Mouse (Mus musculus): Measurements from ENCODE around the gene Adcyap1. TPM values are rescaled to one million over a fixed set of nuclear protein-coding genes. Genes with fewer than 3 reads are reported as not detected.

Adcyap1 gene
- polyA plus RNA-seq (2012; rRNA removed), result not detected in 2 replicates

- no peak for DNase-seq (ENCODE audit: low spot score)
These were observed at the start of gene Adcyap1 for GRCm38 (mm10) chr17:93198717-93199116. Gene Adcyap1 (plus strand): TSS chr17:93199017.

DNA sequence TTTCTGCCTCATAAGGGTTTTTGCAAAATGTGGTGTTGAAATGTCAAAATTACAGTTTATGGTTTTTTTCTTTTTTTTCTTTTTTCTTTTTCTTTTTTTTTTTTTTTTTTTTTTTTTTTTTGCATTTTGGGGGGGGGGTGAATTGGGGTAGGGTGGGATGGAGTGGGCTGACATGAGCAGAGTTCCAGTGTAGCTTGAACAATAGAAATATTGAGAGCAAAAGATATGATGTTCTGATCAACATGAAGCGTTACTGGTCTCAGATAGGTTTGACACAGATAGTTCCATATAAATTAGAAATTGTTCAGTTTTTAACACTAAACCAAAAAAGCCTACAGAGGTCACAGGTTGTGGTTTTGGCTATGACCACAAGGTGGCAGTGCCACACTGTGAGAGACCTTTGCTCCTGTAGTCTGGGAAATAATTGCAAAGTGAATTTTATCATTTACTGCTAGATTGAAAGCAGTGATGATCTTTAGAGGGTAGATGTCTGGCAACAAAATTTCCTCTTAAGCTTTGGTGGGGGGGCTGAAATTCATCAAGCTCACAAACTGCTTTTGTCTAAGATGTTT lies 40.5 kb upstream of the Adcyap1 start:
- no peak for DNase-seq (ENCODE audit: low spot score)

DNA sequence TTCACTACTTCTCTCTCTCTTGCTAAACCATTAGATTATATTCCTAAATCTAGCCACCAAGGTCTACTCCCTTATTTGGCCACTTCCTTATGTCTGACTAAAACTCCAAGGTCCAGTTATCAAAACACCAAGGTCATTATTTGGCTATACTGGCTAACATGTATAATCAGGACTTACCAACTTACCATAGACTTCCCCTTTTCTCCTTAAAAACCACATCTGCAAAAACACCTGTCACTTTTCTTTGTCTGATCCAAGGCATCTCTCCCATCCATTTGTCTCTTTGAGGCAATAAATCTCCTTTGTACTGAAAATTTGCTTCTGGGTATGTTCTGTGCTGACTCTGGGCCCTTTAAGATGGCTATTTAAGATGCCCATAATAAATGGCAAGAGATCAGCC lies 29.2 kb upstream of the Adcyap1 start:
- DNase-seq (ENCODE audit: low spot score), result no peak

- DNase-seq (ENCODE audit: low spot score), result no peak
These were observed 2.0 kb upstream of the Adcyap1 start for GRCm38 (mm10) chr17:93196846-93197245.

- DNase-seq (ENCODE audit: low spot score), result no peak
These were observed 604 bp upstream of the Adcyap1 start for GRCm38 (mm10) chr17:93198213-93198612.

GRCm38 (mm10) chr17:93199218-93199617 lies 401 bp downstream of the Adcyap1 start:
- DNase-seq (ENCODE audit: low spot score), result no peak

DNA sequence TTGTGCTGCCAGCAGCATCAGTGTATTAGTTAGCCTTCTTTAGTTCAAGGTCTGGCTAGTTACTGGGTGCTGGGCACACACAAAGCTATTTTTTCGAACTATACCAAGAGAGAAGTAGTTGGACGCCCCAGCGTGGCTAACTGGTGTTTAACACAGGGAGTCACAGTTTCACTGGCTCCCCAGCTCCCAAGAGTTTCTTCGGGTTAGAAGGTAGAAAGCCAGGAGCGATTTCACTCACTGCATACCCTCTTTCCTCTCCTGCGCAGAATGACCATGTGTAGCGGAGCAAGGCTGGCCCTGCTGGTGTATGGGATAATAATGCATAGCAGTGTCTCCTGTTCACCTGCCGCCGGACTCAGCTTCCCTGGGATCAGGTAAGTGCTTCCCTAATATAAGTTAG lies 930 bp downstream of the Adcyap1 start:
- no peak for DNase-seq (ENCODE audit: low spot score)

- no peak for DNase-seq (ENCODE audit: low spot score)
These were observed 1.8 kb downstream of the Adcyap1 start for GRCm38 (mm10) chr17:93200386-93201264.

- no peak for DNase-seq (ENCODE audit: low spot score)
These were observed 2.6 kb downstream of the Adcyap1 start for GRCm38 (mm10) chr17:93201265-93201925.

DNA sequence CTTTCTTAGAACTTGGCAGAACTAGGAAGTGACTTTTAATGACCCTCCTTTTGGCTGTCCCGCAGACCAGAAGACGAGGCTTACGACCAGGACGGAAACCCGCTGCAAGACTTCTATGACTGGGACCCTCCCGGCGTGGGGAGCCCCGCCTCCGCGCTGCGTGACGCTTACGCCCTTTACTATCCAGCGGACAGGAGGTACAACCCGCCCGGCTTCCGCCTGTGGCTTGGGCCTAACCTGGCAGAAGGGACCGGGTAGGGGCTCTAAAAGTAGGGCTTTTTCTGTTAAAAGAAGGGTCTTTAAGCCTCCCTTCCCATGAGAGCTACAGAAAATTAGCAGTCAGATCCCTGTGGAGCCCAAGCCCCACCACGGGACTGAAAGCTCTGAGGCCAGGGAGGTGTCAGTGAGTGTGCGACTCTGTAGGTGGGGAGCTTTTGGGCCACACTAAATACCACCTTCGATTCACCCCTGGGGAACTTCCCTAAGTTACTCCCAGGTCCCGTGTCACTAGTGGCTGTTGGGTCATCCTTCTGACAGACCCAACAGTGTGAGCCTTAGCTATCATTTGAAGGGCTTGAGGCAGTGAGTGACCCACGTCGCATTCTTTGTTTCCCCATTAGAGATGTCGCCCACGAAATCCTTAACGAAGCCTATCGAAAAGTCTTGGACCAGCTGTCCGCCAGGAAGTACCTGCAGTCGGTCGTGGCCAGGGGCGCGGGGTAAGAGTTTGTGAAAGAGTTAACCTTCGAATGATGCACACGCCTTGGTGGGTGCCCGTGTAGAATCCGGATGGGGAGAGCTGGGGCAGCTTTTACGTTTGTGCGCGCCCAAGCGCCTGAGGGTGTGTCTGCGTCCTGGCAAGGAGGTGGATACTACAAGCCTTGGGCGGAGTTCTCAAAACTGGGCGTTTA lies 3.6 kb downstream of the Adcyap1 start:
- no peak for DNase-seq (ENCODE audit: low spot score)

DNA sequence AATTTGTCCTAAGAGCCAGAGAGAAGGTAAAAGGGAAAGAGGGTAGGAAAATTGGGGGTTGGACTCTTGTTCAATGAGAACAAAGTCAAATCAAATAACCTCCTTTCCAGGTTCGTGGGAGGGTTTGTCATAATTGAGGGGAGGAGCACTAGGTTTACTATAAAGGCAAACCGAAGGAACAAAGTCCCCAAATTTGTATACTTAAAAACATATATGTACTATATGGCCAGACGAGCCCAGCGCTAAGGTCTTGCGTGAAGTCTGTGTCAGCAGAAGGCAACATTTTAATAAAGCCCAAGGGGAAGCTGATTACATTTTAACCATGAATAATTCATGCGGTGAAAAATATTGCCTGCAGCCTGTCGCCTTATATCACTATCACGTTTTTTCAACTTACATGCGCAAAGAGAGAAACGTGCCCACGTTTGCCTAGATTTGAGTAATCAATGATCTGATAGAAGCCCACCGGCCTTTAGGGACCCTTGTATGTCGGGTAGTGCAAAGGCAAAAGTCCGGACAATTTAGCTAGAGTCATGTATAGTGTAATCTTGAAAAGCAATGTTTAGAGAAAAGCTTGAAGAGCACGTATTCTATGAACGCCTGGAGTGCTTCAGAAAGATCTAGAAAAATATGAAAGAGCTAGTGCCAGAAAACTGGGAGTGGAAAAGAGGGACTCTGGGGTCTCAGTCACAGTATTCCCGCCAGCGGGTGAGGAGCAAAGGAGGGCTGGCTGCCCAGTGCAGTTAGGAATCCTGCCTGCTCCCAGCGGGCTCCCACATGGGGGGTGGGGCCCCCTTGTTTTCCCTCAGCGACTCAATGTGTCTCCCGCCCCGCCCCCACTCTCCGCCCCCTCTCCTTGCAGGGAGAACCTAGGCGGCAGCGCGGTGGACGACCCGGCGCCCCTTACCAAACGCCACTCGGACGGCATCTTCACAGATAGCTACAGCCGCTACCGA lies 4.5 kb downstream of the Adcyap1 start:
- DNase-seq (ENCODE audit: low spot score), result no peak

DNA sequence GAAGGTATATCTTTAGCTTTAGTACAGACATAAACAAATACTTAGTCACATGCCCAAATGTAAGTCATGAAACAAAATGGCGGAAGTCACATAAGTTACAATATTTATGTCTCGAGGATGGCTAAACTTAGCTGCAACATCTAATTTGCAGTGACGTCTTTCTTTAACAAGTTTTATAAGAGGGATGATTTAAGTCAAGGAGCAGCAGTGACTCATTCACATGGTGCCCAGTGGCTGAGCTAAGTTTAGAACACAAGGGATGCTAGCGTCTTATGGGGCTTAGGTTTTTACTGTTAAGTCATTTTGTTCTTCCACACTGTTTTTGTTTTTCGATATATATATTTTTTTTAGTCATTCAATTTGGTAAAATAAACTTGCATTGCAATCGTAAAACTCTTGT lies 19.0 kb downstream of the Adcyap1 start:
- no peak for DNase-seq (ENCODE audit: low spot score)

GRCm38 (mm10) chr17:93218640-93219039 lies 19.8 kb downstream of the Adcyap1 start:
- no peak for DNase-seq (ENCODE audit: low spot score)

DNA sequence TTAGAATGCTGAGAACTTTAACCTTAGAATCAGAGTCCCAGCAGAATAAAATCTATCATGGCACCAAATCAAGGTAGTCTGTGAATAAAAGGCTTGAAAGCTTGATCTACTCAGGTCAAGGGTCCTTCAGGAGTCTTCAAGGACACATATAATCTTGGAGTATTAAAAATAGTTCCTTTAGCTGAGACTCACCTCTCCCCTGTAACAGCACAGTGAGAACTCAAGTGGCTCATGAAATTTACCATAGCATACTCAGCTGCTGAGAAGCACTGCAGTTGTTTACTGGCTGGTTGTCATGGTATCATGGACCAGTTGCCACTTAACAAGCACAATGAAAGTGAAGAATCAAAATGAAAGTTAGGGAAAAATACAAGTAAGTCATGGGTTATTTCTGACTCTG lies 38.5 kb downstream of the Adcyap1 start:
- no peak for DNase-seq (ENCODE audit: low spot score)
